Mouse (Mus musculus) heart, adult 2 months (tissue): ENCODE results near the gene Cavin3. TPM values are rescaled to one million over a fixed set of nuclear protein-coding genes. Genes with fewer than 3 reads are reported as not detected.

Source experiments
- DNase-seq, 2 experiments: peaks; one replicate each; pipeline ENCODE4 v3.0.0; 2021
- H3K27ac ChIP-seq: fragments of 200-600 bp; 2 replicates; pipeline ENCODE4 v1.8.1; 2022
- H3K27me3 ChIP-seq: fragments of 200-500 bp; 2 replicates; pipeline ENCODE4 v1.6.1; 2012; ENCODE audit warnings: mild to moderate bottlenecking, low read length, inconsistent platforms, mixed read lengths; ENCODE audit not compliant: control insufficient read depth, insufficient read depth
- H3K36me3 ChIP-seq: fragments of 200-500 bp; 2 replicates; pipeline ENCODE4 v1.6.1; 2012; ENCODE audit warnings: low read length, inconsistent platforms; ENCODE audit not compliant: control insufficient read depth, insufficient read depth
- H3K4me1 ChIP-seq: fragments of 200-500 bp; 2 replicates; pipeline ENCODE4 v1.6.1; 2011; ENCODE audit warnings: low read length; ENCODE audit not compliant: control insufficient read depth, insufficient read depth
- H3K4me3 ChIP-seq: fragments of 200-600 bp; 2 replicates; pipeline ENCODE4 v1.8.1; 2022
- H3K79me2 ChIP-seq: fragments of 200-500 bp; replicated peaks from 2 replicates; pipeline ENCODE4 v1.6.1; 2012; ENCODE audit warnings: mild to moderate bottlenecking, inconsistent platforms, low read length, moderate library complexity, mixed read lengths; ENCODE audit not compliant: control insufficient read depth, insufficient read depth
- H3K9ac ChIP-seq: fragments of 200-500 bp; 2 replicates; pipeline ENCODE4 v1.6.1; 2012; ENCODE audit warnings: low read depth, mild to moderate bottlenecking, control low read depth, inconsistent platforms, low read length, mixed read lengths
- CTCF ChIP-seq: fragments of 200-600 bp; IDR thresholded peaks from 2 replicates; pipeline ENCODE4 v1.8.1; 2022; ENCODE audit warnings: antibody characterized with exemption, mild to moderate bottlenecking, moderate library complexity
- EP300 ChIP-seq: fragments of 200-500 bp; IDR thresholded peaks from 2 replicates; pipeline ENCODE4 v1.6.1; 2011; ENCODE audit warnings: low read depth, low read length, control low read depth; ENCODE audit not compliant: insufficient read depth
- POLR2A ChIP-seq: fragments of 200-500 bp; IDR thresholded peaks from 2 replicates; pipeline ENCODE4 v1.6.1; 2011; ENCODE audit warnings: mild to moderate bottlenecking, low read depth, low read length, control low read depth; ENCODE audit not compliant: insufficient read depth
- WGBS: fragments of 180-500 bp; shearing (Covaris S2); methylation state at CpG from one replicate; pipeline ENCODE4 v1.1.7; 2018; 5-methylcytosine and 5-hydroxymethylcytosine counted together
- intact Hi-C: fragments of 180-260 bp; cut with DNase I; formaldehyde crosslinking; loops from one replicate; pipeline ENCODE4 v1.15.1; 2025
- polyA plus RNA-seq: library from polyadenylated mRNA; depleted of rRNA; stranded (reverse); fragments of >200 nt; gene quantifications from 2 replicates; pipeline ENCODE4 v1.2.3, GENCODE M21; 2012
- total RNA-seq, 2 experiments: library from RNA; stranded (reverse); gene quantifications; 2 replicates each; pipeline ENCODE4 v1.2.3; 2021

Gene Cavin3
- total and polyA plus RNA-seq, 3 experiments = 17.5 to 24.0 (median 21.0) TPM

GRCm38 (mm10) chr7:105485029-105485428, 2.9 kb upstream of the Cavin3 start:
- intact Hi-C loops = loop anchor here (5.0 kb wide), 1 partner anchor 258 kb away; no protein-coding TSS in a partner anchor
- Histone ChIP-seq H3K27me3 (no peaks in the 10 kb centered on the region), H3K79me2 (no peaks in the 10 kb centered on the region), H3K27ac (no peak overlapping the region), H3K36me3 (peaks cover 2% of the 10 kb centered on the region), H3K4me1 (peaks cover 6% of the 10 kb centered on the region), H3K9ac (no peak overlapping the region), H3K4me3 (no peak overlapping the region)
- WGBS = 72% methylated on average over 5 of the region's 5 CpGs
- no peak for DNase-seq
- TF ChIP-seq POLR2A = no peak
- no peak for TF ChIP-seq CTCF
- no peak for TF ChIP-seq EP300

GRCm38 (mm10) chr7:105482426-105482825, 326 bp upstream of the Cavin3 start:
- H3K36me3 ChIP-seq = peaks cover 3% of the 10 kb centered on the region
- peak overlapping the region; percentile 78 for H3K4me3 ChIP-seq
- H3K27ac ChIP-seq = peak overlapping the region; percentile 97
- intact Hi-C loops = loop anchor here (2.0 kb wide), 1 partner anchor 32 kb away; no protein-coding TSS in a partner anchor
- 37% methylated on average over 8 of the region's 8 CpGs for WGBS
- H3K9ac ChIP-seq = peak overlapping the region; percentile 94
- no peaks in the 10 kb centered on the region for H3K79me2 ChIP-seq
- H3K27me3 ChIP-seq = no peaks in the 10 kb centered on the region
- TF ChIP-seq POLR2A = no peak
- TF ChIP-seq CTCF = no peak
- no peak for TF ChIP-seq EP300
- H3K4me1 ChIP-seq = peaks cover 7% of the 10 kb centered on the region
- DNase-seq = peak; percentile 70 to 77

- H3K79me2 ChIP-seq = no peaks in the 10 kb centered on the region
- H3K9ac ChIP-seq = peak overlapping the region; percentile 94
- peaks cover 5% of the 10 kb centered on the region for H3K36me3 ChIP-seq
- TF ChIP-seq POLR2A (0 out of 2 replicates have a peak, but pooled peaks have one; percentile 17), CTCF (no peak), EP300 (0 out of 2 replicates have a peak, but pooled peaks have one; percentile 42)
- peaks cover 11% of the 10 kb centered on the region for H3K4me1 ChIP-seq
- 45% methylated on average over 23 of the region's 23 CpGs for WGBS
- peak; percentile 66 to 73 for DNase-seq
- peak overlapping the region; percentile 97 for H3K27ac ChIP-seq
- H3K27me3 ChIP-seq = no peaks in the 10 kb centered on the region
- peak overlapping the region; percentile 78 for H3K4me3 ChIP-seq
- intact Hi-C loops = no loop called here
Measured at GRCm38 (mm10) chr7:105480561-105481504, 1.3 kb downstream of the Cavin3 start.

- intact Hi-C loops = no loop called here
- DNase-seq = no peak
- Histone ChIP-seq H3K4me1 (peaks cover 12% of the 10 kb centered on the region), H3K9ac (peak overlapping the region; percentile 94), H3K79me2 (no peaks in the 10 kb centered on the region), H3K36me3 (peaks cover 8% of the 10 kb centered on the region), H3K27me3 (no peaks in the 10 kb centered on the region), H3K27ac (peak overlapping the region; percentile 97), H3K4me3 (peak overlapping the region; percentile 78; the same call in 1 of the 2 replicates)
- no peak for TF ChIP-seq POLR2A
- no peak for TF ChIP-seq CTCF
- TF ChIP-seq EP300 = no peak
- WGBS = 49% methylated on average over 5 of the region's 5 CpGs
Measured at GRCm38 (mm10) chr7:105480081-105480480, 2.0 kb downstream of the Cavin3 start.

GRCm38 (mm10) chr7:105479232-105479631, 2.9 kb downstream of the Cavin3 start:
- Histone ChIP-seq H3K36me3 (peaks cover 9% of the 10 kb centered on the region), H3K4me1 (peaks cover 18% of the 10 kb centered on the region), H3K9ac (no peak overlapping the region), H3K4me3 (no peak overlapping the region), H3K79me2 (no peaks in the 10 kb centered on the region), H3K27me3 (no peaks in the 10 kb centered on the region), H3K27ac (no peak overlapping the region)
- intact Hi-C loops = loop anchor here (5.0 to 10.0 kb wide), 2 partner anchors 163 to 336 kb away; partner anchors contain the start of genes Arfip2, Gm45799, Mrpl17 and Timm10b
- no peak for DNase-seq
- WGBS = 91% methylated on average over 6 of the region's 6 CpGs
- TF ChIP-seq CTCF = no peak
- no peak for TF ChIP-seq EP300
- TF ChIP-seq POLR2A = no peak
